Mouse (Mus musculus) retina, postnatal 1 day (tissue): ENCODE measurements at regions not wholly inside any gene's neighbourhood (a gene's known extent, or its start where the extent isn't known, plus 50 kb on each side); places are given as distances from the start of the nearest gene placed in this dataset.

ENCODE experiments used
- DNase-seq: peaks from one replicate; pipeline ENCODE4 v3.0.0-alpha.2; 2012

DNA sequence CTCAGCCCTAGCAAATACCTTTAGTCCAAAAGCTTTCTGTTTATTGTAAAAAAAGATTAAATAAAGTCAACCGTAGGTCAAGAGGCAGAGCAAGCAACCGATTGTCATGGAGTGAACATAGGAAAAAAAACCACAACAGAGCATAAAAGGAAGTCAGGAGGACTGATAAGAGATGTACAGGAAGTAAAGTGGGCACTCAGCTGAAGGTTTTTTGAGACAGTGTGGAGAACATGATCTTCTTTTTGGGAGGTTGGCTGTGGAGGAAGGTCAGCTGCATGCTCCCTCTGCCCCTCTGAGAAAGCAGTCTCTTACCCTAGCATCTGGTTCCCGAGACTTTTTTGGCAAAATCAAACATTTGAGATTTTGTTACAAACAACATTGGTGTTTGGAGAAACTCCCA is 832.1 kb downstream of the Slc4a3 start:
- no peak for DNase-seq

DNA sequence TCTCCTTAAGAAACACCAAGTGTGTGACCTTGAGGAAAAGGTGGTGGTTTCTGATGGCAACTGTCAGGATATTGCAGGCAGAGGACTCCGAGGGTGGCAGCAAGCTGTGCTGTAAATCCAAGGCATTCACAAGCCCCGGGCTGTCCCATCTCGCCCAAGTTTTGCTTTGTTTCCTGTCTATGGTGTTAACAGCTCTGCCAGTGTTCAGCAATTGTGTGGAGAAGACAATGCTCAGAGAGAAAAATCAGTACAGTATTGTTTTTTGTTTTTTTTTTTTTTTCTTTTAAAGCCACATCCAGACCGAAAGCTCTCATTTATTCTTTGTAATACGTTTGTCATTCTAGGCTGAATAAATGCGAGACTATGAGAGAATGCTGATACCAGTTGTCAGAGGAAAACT is 846.5 kb downstream of the Slc4a3 start:
- DNase-seq = no peak

GRCm38 (mm10) chr1:76394038-76394437 is 848.0 kb downstream of the Slc4a3 start:
- no peak for DNase-seq

DNA sequence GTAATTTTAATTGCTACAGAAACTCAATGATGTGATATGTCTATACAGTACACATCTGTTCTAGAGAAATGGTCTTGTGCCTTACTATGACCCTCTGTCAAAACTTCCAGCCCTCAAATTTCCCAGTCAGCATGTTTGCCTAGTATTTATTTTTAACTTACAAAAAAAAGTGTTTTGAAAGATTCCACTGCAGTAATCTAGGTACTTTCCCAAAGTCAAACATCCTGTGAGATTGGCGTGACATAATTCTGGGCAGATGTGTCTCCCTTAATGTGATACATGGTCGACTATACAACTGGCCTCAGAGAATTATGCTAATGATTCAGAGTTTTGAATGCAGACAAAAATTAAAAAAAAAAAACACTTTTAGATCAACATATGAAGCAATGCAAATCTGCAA is 856.8 kb downstream of the Slc4a3 start:
- DNase-seq = no peak

GRCm38 (mm10) chr1:76404003-76404402 is 857.9 kb downstream of the Slc4a3 start:
- DNase-seq = no peak

DNA sequence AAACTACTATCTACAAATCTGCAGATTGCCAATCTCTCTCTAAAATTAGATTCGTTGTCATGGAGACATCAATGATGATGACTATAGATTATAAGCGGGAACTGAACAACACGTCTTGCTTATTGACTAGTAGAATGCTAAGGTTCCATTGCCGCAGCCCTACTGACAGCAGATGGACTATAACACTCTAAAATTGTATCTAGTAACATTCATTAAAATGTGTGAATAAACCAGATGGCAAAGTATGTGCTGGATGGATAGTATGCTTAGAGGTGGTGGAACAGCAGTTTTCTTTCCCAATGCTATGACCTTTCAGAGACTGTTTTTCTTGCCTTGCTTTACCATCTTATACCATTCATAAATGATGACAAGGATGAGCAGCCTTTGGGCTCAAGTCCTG is 864.7 kb downstream of the Slc4a3 start:
- no peak for DNase-seq

GRCm38 (mm10) chr1:76420525-76420924 is 874.5 kb downstream of the Slc4a3 start:
- no peak for DNase-seq

DNA sequence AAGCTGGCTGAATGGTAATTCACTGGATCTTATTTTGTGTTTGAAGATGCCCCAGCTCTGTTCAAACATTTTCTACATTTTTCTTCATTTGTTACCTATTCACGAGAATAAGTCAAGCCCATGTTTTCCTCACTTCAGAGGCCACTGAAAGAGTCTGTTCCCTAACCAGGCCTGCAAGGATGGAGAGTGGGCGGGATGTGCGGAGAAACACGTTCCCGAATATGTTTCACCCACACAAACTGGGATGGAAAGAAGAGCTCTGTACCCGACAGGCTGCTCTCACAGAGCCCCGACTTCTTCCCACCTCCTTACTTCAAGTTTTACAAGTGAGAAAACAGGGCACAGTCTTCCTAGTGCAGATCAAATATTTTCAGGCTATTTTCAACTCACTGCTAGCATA is 881.4 kb downstream of the Slc4a3 start:
- no peak for DNase-seq

DNA sequence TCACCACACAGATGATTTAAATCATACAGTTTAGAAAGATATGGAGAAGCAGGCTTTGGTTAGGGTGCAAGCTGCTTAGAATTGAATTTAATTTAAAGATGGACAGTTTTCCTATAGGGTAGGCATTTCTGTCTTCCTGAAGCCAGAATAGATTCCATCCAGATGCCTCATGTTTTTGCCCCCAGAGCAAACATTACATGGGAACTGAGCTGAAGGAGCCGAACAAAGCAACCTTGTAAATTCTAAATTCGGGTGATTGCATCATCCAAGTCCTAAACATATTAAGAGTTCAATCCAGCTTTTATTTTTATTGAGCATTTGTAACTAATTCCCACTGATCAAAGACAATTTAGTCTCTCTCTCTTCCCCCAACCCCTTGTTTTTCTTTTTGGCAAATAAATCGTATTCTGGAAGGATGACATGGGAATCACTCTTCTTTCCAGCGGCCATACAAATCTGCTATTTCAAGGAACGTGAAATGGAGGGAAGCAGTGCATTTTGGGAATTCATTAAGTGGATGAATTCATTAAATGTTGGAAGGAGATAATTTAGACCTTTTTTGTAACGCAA is 884.1 kb downstream of the Slc4a3 start:
- DNase-seq = no peak

DNA sequence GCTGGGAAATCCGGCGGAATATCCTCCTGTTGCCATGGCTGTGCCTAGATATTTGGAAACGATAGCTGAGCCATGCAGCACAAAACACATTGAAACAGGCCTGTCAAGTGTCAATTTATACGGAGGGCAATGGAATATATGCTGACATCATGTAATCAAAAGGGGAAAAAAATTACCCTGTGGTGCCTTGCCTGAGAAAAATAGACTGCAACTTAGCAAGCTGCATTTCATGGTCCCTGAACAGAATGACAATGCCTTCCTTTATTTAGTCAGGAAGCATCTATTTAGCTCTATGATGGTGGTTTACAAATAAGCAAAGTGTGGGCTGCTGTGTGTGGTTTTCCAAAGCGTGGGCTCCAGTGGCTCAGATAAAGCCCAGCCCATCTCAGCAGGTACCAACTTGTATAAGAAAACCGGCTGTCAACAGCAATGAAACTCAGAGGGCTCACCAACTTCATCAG is 887.4 kb downstream of the Slc4a3 start:
- peak; percentile 74 for DNase-seq

GRCm38 (mm10) chr1:76450539-76451214 is 904.6 kb downstream of the Slc4a3 start:
- DNase-seq = no peak

- peak; percentile 12 for DNase-seq
Observed at GRCm38 (mm10) chr1:76453160-76453710, 907.2 kb downstream of the Slc4a3 start.

- no peak for DNase-seq
Observed at GRCm38 (mm10) chr1:76466562-76466961, 920.5 kb downstream of the Slc4a3 start.

GRCm38 (mm10) chr1:76484193-76484592 is 938.1 kb downstream of the Slc4a3 start:
- DNase-seq = no peak

GRCm38 (mm10) chr1:76487481-76487880 is 941.4 kb downstream of the Slc4a3 start:
- no peak for DNase-seq

GRCm38 (mm10) chr1:76489681-76490492 is 943.8 kb downstream of the Slc4a3 start:
- peak; percentile 78 for DNase-seq

- peak; percentile 93 for DNase-seq
Observed at GRCm38 (mm10) chr1:76490719-76491118, 944.7 kb downstream of the Slc4a3 start.

GRCm38 (mm10) chr1:76491187-76491586 is 945.1 kb downstream of the Slc4a3 start:
- DNase-seq = peak; percentile 57

DNA sequence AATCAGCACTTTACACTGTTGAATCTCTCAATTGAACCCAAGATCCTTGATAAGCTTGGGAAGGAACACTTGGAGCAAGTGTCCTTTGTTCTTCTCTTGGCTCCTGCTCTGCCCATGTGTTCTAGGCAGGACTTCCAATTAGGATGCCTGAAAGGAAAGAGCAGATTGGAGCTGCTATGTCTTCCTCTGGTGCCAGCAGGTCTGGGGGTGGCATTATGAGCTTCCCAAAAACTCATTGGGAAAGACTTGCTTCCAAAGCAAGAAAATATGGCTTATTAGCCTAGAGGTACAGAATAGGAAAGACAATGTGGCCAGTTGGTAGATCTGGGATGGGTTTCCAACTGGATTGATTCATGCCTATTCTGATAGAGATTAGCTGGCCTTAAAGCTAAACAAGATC is 959.1 kb downstream of the Slc4a3 start:
- DNase-seq = no peak

GRCm38 (mm10) chr1:76508821-76509220 is 962.8 kb downstream of the Slc4a3 start:
- DNase-seq = no peak

GRCm38 (mm10) chr1:76509486-76509885 is 963.4 kb downstream of the Slc4a3 start:
- DNase-seq = no peak

GRCm38 (mm10) chr1:76512156-76512555 is 966.1 kb downstream of the Slc4a3 start:
- DNase-seq = no peak

GRCm38 (mm10) chr1:76513490-76513889 is 967.4 kb downstream of the Slc4a3 start:
- DNase-seq = no peak

- DNase-seq = no peak
Observed at GRCm38 (mm10) chr1:76529531-76529930, 983.5 kb downstream of the Slc4a3 start.
